Mouse (Mus musculus) C2C12 (cell line): ENCODE measurements at regions not wholly inside any gene's neighbourhood (a gene's known extent, or its start where the extent isn't known, plus 50 kb on each side); places are given as distances from the start of the nearest gene placed in this dataset.

Source experiments
- H3K27me3 ChIP-seq: one replicate; pipeline ENCODE4 v1.6.1; 2011; ENCODE audit not compliant: control insufficient read depth, insufficient read depth, insufficient read length
- H3K36me3 ChIP-seq: one replicate; pipeline ENCODE4 v1.6.1; 2011; ENCODE audit not compliant: control insufficient read depth, insufficient read depth
- H3K4me3 ChIP-seq: one replicate; pipeline ENCODE4 v1.5.1; 2011; ENCODE audit warnings: mild to moderate bottlenecking, control low read depth; ENCODE audit not compliant: poor library complexity, insufficient read depth, severe bottlenecking
- H3K79me2 ChIP-seq: one replicate; pipeline ENCODE4 v1.6.1; 2011; ENCODE audit not compliant: control insufficient read depth, insufficient read depth
- H3K79me3 ChIP-seq: one replicate; pipeline ENCODE4 v1.6.1; 2011; ENCODE audit warnings: low read depth, control low read depth
- H3ac ChIP-seq: one replicate; pipeline ENCODE3; 2011; ENCODE audit warnings: low read depth; ENCODE audit not compliant: control insufficient read depth, insufficient read length
- CEBPB ChIP-seq: IDR thresholded peaks from one replicate; pipeline ENCODE4 v1.6.1; 2011; ENCODE audit warnings: low read depth, mild to moderate bottlenecking, control low read depth, moderate library complexity
- CTCF ChIP-seq: IDR thresholded peaks from one replicate; pipeline ENCODE4 v1.5.1; 2011; ENCODE audit not compliant: control insufficient read depth, insufficient read depth, insufficient read length
- FOSL1 ChIP-seq: IDR thresholded peaks from one replicate; pipeline ENCODE4 v1.8.0; 2011; ENCODE audit warnings: mild to moderate bottlenecking, low read length; ENCODE audit not compliant: poor library complexity, insufficient read depth, severe bottlenecking
- MAX ChIP-seq: IDR thresholded peaks from one replicate; pipeline ENCODE4 v1.6.1; 2011; ENCODE audit warnings: mild to moderate bottlenecking, control low read depth
- MYOD1 ChIP-seq: IDR thresholded peaks from one replicate; pipeline ENCODE4 v1.6.1; 2011; ENCODE audit warnings: low read depth; ENCODE audit not compliant: control insufficient read depth, insufficient read length
- MYOG ChIP-seq: IDR thresholded peaks from one replicate; pipeline ENCODE4 v1.6.1; 2011; ENCODE audit not compliant: control insufficient read depth, insufficient read length; ENCODE audit errors: extremely low read depth
- USF1 ChIP-seq: IDR thresholded peaks from one replicate; pipeline ENCODE4 v1.6.1; 2011; ENCODE audit warnings: low read depth, mild to moderate bottlenecking, control low read depth, moderate library complexity

GRCm38 (mm10) chr2:135525779-135526178 lies 133.0 kb upstream of the Plcb4 start:
- Histone ChIP-seq H3K4me3 (no peak overlapping the region), H3K27me3 (no peaks in the 10 kb centered on the region), H3ac (no peak overlapping the region), H3K36me3 (no peaks in the 10 kb centered on the region), H3K79me3 (no peaks in the 10 kb centered on the region), H3K79me2 (no peaks in the 10 kb centered on the region)
- no peak for TF ChIP-seq USF1
- TF ChIP-seq CEBPB, result peak; percentile 92
- no peak for TF ChIP-seq MYOG
- TF ChIP-seq MYOD1, result no peak
- peak; percentile 87 for TF ChIP-seq FOSL1
- no peak for TF ChIP-seq CTCF
- TF ChIP-seq MAX, result peak; percentile 32

GRCm38 (mm10) chr2:135529619-135530018 lies 129.2 kb upstream of the Plcb4 start:
- Histone ChIP-seq H3K27me3 (no peaks in the 10 kb centered on the region), H3K36me3 (no peaks in the 10 kb centered on the region), H3K79me2 (no peaks in the 10 kb centered on the region), H3K4me3 (no peak overlapping the region), H3K79me3 (no peaks in the 10 kb centered on the region), H3ac (no peak overlapping the region)
- TF ChIP-seq FOSL1 (no peak), CEBPB (peak; percentile 5)

DNA sequence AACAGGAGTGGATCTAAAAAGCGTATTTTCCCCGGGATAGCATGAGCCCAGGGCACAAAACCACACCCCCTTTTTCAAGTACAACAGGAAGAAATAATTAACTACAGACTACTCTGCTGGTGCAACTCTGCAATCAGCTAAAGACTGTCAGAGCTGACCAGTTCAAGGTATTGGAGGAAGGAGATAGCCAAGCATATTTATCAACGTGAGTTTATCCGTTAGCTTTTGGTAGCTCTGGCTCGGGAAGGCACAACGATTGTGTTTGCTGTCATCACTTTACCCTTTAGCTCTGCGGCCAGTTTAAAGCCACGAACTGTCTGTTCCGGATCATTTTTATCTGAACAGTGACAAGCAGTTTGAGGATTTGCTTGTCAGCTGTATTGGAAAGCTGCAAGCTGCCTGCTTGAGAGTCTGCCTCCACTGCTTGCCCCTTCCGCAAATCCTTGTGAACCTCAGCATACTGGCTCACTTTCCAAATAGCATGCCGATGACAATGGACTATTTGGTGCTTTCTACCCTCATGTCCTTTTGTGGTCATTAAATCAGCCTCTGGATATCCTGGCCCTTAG lies 122.4 kb upstream of the Plcb4 start:
- H3K79me3 ChIP-seq, result no peaks in the 10 kb centered on the region
- H3K27me3 ChIP-seq, result no peaks in the 10 kb centered on the region
- no peak for TF ChIP-seq MYOG
- TF ChIP-seq USF1, result no peak
- TF ChIP-seq MYOD1, result no peak
- no peak for TF ChIP-seq FOSL1
- no peaks in the 10 kb centered on the region for H3K36me3 ChIP-seq
- H3ac ChIP-seq, result no peak overlapping the region
- no peak overlapping the region for H3K4me3 ChIP-seq
- no peaks in the 10 kb centered on the region for H3K79me2 ChIP-seq

- no peaks in the 10 kb centered on the region for H3K36me3 ChIP-seq
- H3K79me2 ChIP-seq, result no peaks in the 10 kb centered on the region
- no peaks in the 10 kb centered on the region for H3K79me3 ChIP-seq
- H3ac ChIP-seq, result no peak overlapping the region
- H3K27me3 ChIP-seq, result no peaks in the 10 kb centered on the region
- no peak for TF ChIP-seq MAX
- TF ChIP-seq FOSL1, result no peak
- TF ChIP-seq MYOG, result no peak
- no peak for TF ChIP-seq USF1
- no peak for TF ChIP-seq CEBPB
- no peak for TF ChIP-seq MYOD1
- no peak for TF ChIP-seq CTCF
- no peak overlapping the region for H3K4me3 ChIP-seq
Measured at GRCm38 (mm10) chr2:135538022-135538421, 120.8 kb upstream of the Plcb4 start.

- Histone ChIP-seq H3K79me3 (no peaks in the 10 kb centered on the region), H3ac (no peak overlapping the region), H3K4me3 (no peak overlapping the region), H3K27me3 (no peaks in the 10 kb centered on the region), H3K36me3 (no peaks in the 10 kb centered on the region), H3K79me2 (no peaks in the 10 kb centered on the region)
- no peak for TF ChIP-seq MAX
- TF ChIP-seq MYOD1, result peak; percentile 24
- TF ChIP-seq MYOG, result no peak
- TF ChIP-seq CEBPB, result no peak
- TF ChIP-seq CTCF, result no peak
Measured at GRCm38 (mm10) chr2:135541058-135541457, 117.8 kb upstream of the Plcb4 start.

DNA sequence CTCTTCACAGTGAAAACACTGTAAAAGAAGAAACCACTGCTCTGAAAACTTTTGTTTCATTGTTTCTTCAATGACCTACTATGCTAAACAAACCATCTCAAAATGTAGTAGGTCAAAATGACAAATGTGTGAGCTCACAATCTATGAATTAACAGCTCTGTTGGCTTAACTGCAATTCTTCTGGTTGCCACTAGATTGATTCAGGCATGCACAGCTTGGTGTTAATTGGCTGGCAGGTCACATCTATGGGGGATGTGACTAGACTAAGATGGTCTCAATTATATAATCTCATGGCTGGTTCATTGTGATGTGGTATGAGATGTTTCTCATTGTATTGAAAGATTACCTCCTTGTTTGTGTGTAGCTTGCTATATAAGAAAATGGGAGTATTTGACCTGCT lies 116.9 kb upstream of the Plcb4 start:
- Histone ChIP-seq H3K27me3 (no peaks in the 10 kb centered on the region), H3K36me3 (no peaks in the 10 kb centered on the region), H3K4me3 (no peak overlapping the region), H3K79me2 (no peaks in the 10 kb centered on the region), H3K79me3 (no peaks in the 10 kb centered on the region), H3ac (no peak overlapping the region)
- TF ChIP-seq CTCF (no peak), MYOD1 (no peak), CEBPB (no peak), USF1 (no peak), MYOG (no peak), MAX (no peak)
